Mouse (Mus musculus): ENCODE data around the gene Olfr26.
"Not testable (repeated sequence)": the region's sequence is repeated elsewhere in the genome, so short reads cannot be mapped to it uniquely, and the experiment has no call there.

Olfr26 gene

GRCm38 (mm10) chr9:38854760-38855159 is at the start of gene Olfr26:
Gene Olfr26 (plus strand): TSS chr9:38855060.
- DNase-seq (ENCODE audit: low spot score), result no peak

- no peak for DNase-seq (ENCODE audit: low spot score)
Observed at GRCm38 (mm10) chr9:38805696-38806095, 49.2 kb upstream of the Olfr26 start.

DNA sequence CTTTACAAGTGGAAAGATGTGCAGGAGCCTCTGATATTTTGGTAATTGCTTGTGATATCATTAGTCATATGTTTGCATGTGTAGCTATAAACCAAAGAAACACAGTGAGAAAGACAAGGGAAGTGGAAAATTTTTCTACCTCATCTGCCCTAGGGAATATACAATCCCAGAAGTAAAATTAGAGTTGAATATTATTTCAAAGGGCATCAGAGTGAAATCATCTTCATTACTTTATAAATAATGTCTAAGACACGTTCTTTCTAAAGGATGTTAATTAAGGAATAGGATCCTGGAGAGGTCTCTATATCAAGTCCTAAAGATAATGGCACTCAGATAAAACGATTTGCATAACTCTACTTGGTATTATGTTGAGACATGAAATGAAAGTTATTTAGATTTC is 40.5 kb upstream of the Olfr26 start, which contains the start of gene Olfr922:
Olfr922 (plus strand) TSS at position 301 of the 400 bp plus-strand sequence.
- no peak for DNase-seq (ENCODE audit: low spot score)

GRCm38 (mm10) chr9:38815458-38815986 is 39.3 kb upstream of the Olfr26 start:
- no peak for DNase-seq (ENCODE audit: low spot score)

DNA sequence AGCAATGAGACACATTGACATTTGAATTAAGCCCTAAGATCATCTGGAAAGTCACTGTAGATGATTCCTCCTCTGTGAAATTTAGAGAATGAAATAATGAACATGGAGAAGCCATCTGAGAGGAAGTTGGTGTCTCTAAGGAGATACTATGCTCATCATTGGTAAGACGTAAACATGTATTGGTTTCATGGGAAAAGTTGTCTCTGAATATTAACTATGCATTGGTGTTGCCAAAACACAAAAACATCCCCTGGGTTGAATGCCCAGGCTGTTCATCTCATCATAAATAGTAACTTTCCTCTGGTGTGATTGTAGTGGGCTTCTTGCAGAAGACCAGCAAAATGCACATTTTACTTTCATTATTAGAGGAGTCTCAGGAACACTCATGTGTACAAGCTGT is 28.6 kb upstream of the Olfr26 start, which contains the start of gene Olfr923:
Olfr923 (plus strand) TSS at position 301 of the 400 bp plus-strand sequence.
- no peak for DNase-seq (ENCODE audit: low spot score)

GRCm38 (mm10) chr9:38833027-38833426 is 21.8 kb upstream of the Olfr26 start:
- no peak for DNase-seq (ENCODE audit: low spot score)

DNA sequence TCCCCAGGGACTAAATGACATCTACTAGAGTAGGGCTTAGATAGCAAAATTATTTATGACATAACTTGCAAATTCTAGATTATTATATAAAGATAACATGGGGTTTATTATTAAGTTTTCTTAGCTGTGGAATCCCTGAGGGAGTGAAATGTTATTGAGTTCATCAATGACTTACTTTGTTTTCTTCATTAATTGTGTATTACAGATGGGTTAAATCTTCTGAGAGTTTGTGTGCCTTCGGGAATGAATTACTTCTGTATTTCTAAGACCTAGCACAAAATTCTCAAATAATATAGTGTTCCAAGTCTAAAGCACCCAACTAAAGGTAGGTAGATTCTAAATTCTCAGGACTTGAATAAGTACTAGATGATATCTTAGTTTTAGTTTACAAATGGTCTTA is 10.7 kb upstream of the Olfr26 start, which contains the start of gene Olfr924:
Olfr924 (plus strand) TSS at position 301 of the 400 bp plus-strand sequence.
- no peak for DNase-seq (ENCODE audit: low spot score)

- DNase-seq (ENCODE audit: low spot score), result not testable (repeated sequence)
Observed at GRCm38 (mm10) chr9:38874880-38875279, 20.0 kb downstream of the Olfr26 start.

GRCm38 (mm10) chr9:38876826-38877225 is 22.0 kb downstream of the Olfr26 start, which contains the start of gene Olfr926:
Gene Olfr926 (plus strand): TSS chr9:38877126.
- no peak for DNase-seq (ENCODE audit: low spot score)
